Mouse (Mus musculus): ENCODE measurements at regions not wholly inside any gene's neighbourhood (a gene's known extent, or its start where the extent isn't known, plus 50 kb on each side); places are given as distances from the start of the nearest gene placed in this dataset.

DNA sequence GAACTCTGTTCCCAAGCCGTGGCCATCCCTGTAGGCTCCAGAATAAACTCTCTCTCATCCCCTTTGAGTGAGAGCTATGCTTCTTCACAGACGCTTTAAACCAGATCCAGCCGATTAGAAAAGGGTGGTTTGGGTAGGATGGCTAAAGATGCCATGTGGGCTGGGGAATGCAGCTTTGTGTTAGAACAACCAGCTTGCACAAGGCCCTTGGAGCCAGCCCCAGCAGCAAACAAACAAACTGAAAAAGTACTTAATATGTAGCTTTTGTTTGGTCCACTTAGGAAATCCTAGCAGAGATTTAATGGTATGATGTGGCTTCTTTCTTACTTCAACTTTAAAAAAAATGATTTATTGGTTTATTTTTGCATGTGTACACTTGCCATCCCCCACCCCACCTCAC, 71.9 kb upstream of the Armc2 start:
- no peak for TF ChIP-seq CTCF (IDR thresholded peaks at IDR 0.05; ENCODE audit: extremely low read depth, insufficient read depth, low read length)
- no peak for TF ChIP-seq POLR2A (IDR thresholded peaks at IDR 0.05; ENCODE audit: extremely low read depth, insufficient read depth, low read length)
